Mouse (Mus musculus) CH12.LX (cell line): Measurements from ENCODE around the gene Mmgt1. TPM values are rescaled to one million over a fixed set of nuclear protein-coding genes. Genes with fewer than 3 reads are reported as not detected.

Experiments used
- DNase-seq: peaks from one replicate; pipeline ENCODE4 v3.0.0-alpha.2; 2013; ENCODE audit errors: extremely low read depth
- H3K27ac ChIP-seq: 2 replicates; pipeline ENCODE4 v1.5.1; 2012; ENCODE audit warnings: low read depth, mild to moderate bottlenecking, control low read depth, moderate library complexity; ENCODE audit not compliant: insufficient read depth
- H3K27me3 ChIP-seq: replicated peaks from 2 replicates; pipeline ENCODE3; 2012; ENCODE audit warnings: inconsistent platforms
- H3K36me3 ChIP-seq, 2 experiments: replicated peaks in 1 of 2; 2 replicates each; pipeline versions ENCODE3 to v1.6.1; 2012; ENCODE audit warnings: inconsistent platforms in 1 of 2, low read length in 1 of 2, mild to moderate bottlenecking in 1 of 2, mixed read lengths in 1 of 2, moderate library complexity in 1 of 2; ENCODE audit not compliant: control insufficient read depth in 1 of 2, insufficient read depth in 1 of 2
- H3K4me1 ChIP-seq, 2 experiments: 2 replicates each; pipeline ENCODE4 v1.6.1; 2012; ENCODE audit warnings: inconsistent platforms in 1 of 2, moderate library complexity in 1 of 2; ENCODE audit not compliant: insufficient read depth in 2 of 2, control insufficient read depth in 1 of 2
- H3K4me2 ChIP-seq: 2 replicates; pipeline ENCODE4 v1.6.1; 2012; ENCODE audit warnings: low read depth, mild to moderate bottlenecking, control low read depth; ENCODE audit not compliant: poor library complexity, insufficient read depth, severe bottlenecking
- H3K4me3 ChIP-seq, 3 experiments: fragments of 150-350 bp in 1 of 3; sonication (generic) in 1 of 3; replicated peaks in 1 of 3; 2 replicates each; pipeline versions ENCODE3 to v1.5.1; 2011 to 2012; ENCODE audit warnings: low read depth in 2 of 3, low read length in 2 of 3, mild to moderate bottlenecking in 2 of 3, moderate library complexity in 2 of 3, control low read depth in 1 of 3, improper control_type of control experiment in 1 of 3, inconsistent platforms in 1 of 3, mixed read lengths in 1 of 3; ENCODE audit not compliant: poor library complexity in 1 of 3
- H3K79me2 ChIP-seq: replicated peaks from 2 replicates; pipeline ENCODE4 v1.6.1; 2012; ENCODE audit warnings: mild to moderate bottlenecking, moderate library complexity; ENCODE audit not compliant: control insufficient read depth, poor library complexity, insufficient read depth, severe bottlenecking; ENCODE audit errors: extremely low read depth
- H3K9ac ChIP-seq: 2 replicates; pipeline ENCODE4 v1.6.1; 2012; ENCODE audit warnings: low read depth, mild to moderate bottlenecking, control low read depth, moderate library complexity; ENCODE audit not compliant: insufficient read depth
- H3K9me3 ChIP-seq: replicated peaks from 2 replicates; pipeline ENCODE3; 2012; ENCODE audit warnings: low read length, inconsistent platforms, mixed read lengths
- CHD2 ChIP-seq: IDR thresholded peaks from 2 replicates; pipeline ENCODE4 v1.6.1; 2011; ENCODE audit warnings: low read length, improper control_type of control experiment
- E2F4 ChIP-seq: IDR thresholded peaks from 2 replicates; pipeline ENCODE4 v1.6.1; 2011; ENCODE audit warnings: low read depth, low read length, improper control_type of control experiment; ENCODE audit not compliant: insufficient replicate concordance
- ELF1 ChIP-seq: IDR thresholded peaks from 2 replicates; pipeline ENCODE4 v1.6.1; 2014; ENCODE audit warnings: low read depth, mild to moderate bottlenecking, inconsistent platforms, low read length, improper control_type of control experiment
- ETS1 ChIP-seq: conservative IDR thresholded peaks from 2 replicates; pipeline ENCODE4 v1.6.1; 2012; ENCODE audit warnings: low read depth, mild to moderate bottlenecking, inconsistent platforms, low read length, improper control_type of control experiment, moderate library complexity
- GABPA ChIP-seq: IDR thresholded peaks from 2 replicates; pipeline ENCODE4 v1.6.1; 2012; ENCODE audit warnings: low read depth, low read length, improper control_type of control experiment, inconsistent platforms; ENCODE audit not compliant: insufficient replicate concordance
- HCFC1 ChIP-seq: IDR thresholded peaks from 2 replicates; pipeline ENCODE4 v1.6.1; 2012; ENCODE audit warnings: low read depth, mild to moderate bottlenecking, inconsistent platforms, low read length, improper control_type of control experiment
- KAT2A ChIP-seq: IDR thresholded peaks from 2 replicates; pipeline ENCODE4 v1.6.1; 2012; ENCODE audit warnings: low read length, improper control_type of control experiment, inconsistent platforms; ENCODE audit not compliant: insufficient replicate concordance
- MAZ ChIP-seq: IDR thresholded peaks from 2 replicates; pipeline ENCODE4 v1.6.1; 2012; ENCODE audit warnings: low read depth, mild to moderate bottlenecking, inconsistent platforms, low read length, improper control_type of control experiment, moderate library complexity
- MEF2A ChIP-seq: IDR thresholded peaks from 2 replicates; pipeline ENCODE4 v1.6.1; 2014; ENCODE audit warnings: low read depth, mild to moderate bottlenecking, inconsistent platforms, low read length, improper control_type of control experiment, borderline replicate concordance
- NELFE ChIP-seq: IDR thresholded peaks from 2 replicates; pipeline ENCODE4 v1.6.1; 2011; ENCODE audit warnings: low read depth, low read length, improper control_type of control experiment
- NRF1 ChIP-seq: IDR thresholded peaks from 2 replicates; pipeline ENCODE4 v1.6.1; 2014; ENCODE audit warnings: low read depth, mild to moderate bottlenecking, inconsistent platforms, low read length, improper control_type of control experiment, moderate library complexity
- PAX5 ChIP-seq: IDR thresholded peaks from 2 replicates; pipeline ENCODE4 v1.6.1; 2012; ENCODE audit warnings: low read length, inconsistent platforms, mixed read lengths
- POLR2A ChIP-seq: IDR thresholded peaks from 2 replicates; pipeline ENCODE4 v1.6.1; 2011; ENCODE audit warnings: low read depth, mild to moderate bottlenecking, improper control_type of control experiment, low read length
- RAD21 ChIP-seq: IDR thresholded peaks from 2 replicates; pipeline ENCODE4 v1.6.1; 2011; ENCODE audit warnings: low read depth, mild to moderate bottlenecking, low read length, improper control_type of control experiment, moderate library complexity
- SIN3A ChIP-seq: IDR thresholded peaks from 2 replicates; pipeline ENCODE4 v1.6.1; 2012; ENCODE audit warnings: low read length, improper control_type of control experiment, inconsistent platforms
- TBP ChIP-seq: conservative IDR thresholded peaks from 2 replicates; pipeline ENCODE4 v1.6.1; 2011; ENCODE audit warnings: low read depth, low read length, improper control_type of control experiment
- TCF12 ChIP-seq: IDR thresholded peaks from 2 replicates; pipeline ENCODE4 v1.6.1; 2014; ENCODE audit warnings: low read depth, mild to moderate bottlenecking, inconsistent platforms, low read length, improper control_type of control experiment
- USF1 ChIP-seq: IDR thresholded peaks from 2 replicates; pipeline ENCODE4 v1.6.1; 2014; ENCODE audit warnings: low read depth, mild to moderate bottlenecking, inconsistent platforms, low read length, improper control_type of control experiment
- ZMIZ1 ChIP-seq: IDR thresholded peaks from 2 replicates; pipeline ENCODE4 v1.6.1; 2012; ENCODE audit warnings: low read depth, mild to moderate bottlenecking, inconsistent platforms, low read length, improper control_type of control experiment
- ZNF384 ChIP-seq: IDR thresholded peaks from 2 replicates; pipeline ENCODE4 v1.6.1; 2012; ENCODE audit warnings: low read depth, low read length, improper control_type of control experiment, inconsistent platforms
- dilution Hi-C: fragments of 300-500 bp; cut with MboI; formaldehyde crosslinking; loops from 2 replicates; pipeline ENCODE4 v1.14.3; 2020; ENCODE audit warnings: low sequenced_read_pairs; ENCODE audit not compliant: extremely low pct_unique_long_range_greater_than_20kb, extremely low pct_ligation_motif_present
- in situ Hi-C: fragments of 300-500 bp; cut with MboI; formaldehyde crosslinking; loops from 3 replicates; pipeline ENCODE4 v1.14.3; 2019; ENCODE audit warnings: low sequenced_read_pairs, low pct_ligation_motif_present, low pct_unique_long_range_greater_than_20kb, mixed read lengths
- polyA plus RNA-seq: library from polyadenylated mRNA; unstranded; fragments of >175 nt; gene quantifications from 2 replicates; pipeline ENCODE4 v1.2.1, GENCODE M21; 2012; ENCODE audit warnings: low read depth; ENCODE audit not compliant: insufficient read length
- total RNA-seq, 2 experiments: library from RNA; depleted of rRNA; stranded (reverse); fragments of 300-350 nt in 1 of 2; fragments of >200 nt in 1 of 2; gene quantifications; 2 replicates each; pipeline ENCODE4 v1.2.3; 2012 to 2014

The Mmgt1 gene
- total RNA-seq (2012; rRNA removed), result 15.8 and 19.3 TPM in 2 replicates
- total RNA-seq (2014; rRNA removed), result 37.8 and 40.7 TPM in 2 replicates
- 16.5 and 17.0 TPM in 2 replicates for polyA plus RNA-seq

DNA sequence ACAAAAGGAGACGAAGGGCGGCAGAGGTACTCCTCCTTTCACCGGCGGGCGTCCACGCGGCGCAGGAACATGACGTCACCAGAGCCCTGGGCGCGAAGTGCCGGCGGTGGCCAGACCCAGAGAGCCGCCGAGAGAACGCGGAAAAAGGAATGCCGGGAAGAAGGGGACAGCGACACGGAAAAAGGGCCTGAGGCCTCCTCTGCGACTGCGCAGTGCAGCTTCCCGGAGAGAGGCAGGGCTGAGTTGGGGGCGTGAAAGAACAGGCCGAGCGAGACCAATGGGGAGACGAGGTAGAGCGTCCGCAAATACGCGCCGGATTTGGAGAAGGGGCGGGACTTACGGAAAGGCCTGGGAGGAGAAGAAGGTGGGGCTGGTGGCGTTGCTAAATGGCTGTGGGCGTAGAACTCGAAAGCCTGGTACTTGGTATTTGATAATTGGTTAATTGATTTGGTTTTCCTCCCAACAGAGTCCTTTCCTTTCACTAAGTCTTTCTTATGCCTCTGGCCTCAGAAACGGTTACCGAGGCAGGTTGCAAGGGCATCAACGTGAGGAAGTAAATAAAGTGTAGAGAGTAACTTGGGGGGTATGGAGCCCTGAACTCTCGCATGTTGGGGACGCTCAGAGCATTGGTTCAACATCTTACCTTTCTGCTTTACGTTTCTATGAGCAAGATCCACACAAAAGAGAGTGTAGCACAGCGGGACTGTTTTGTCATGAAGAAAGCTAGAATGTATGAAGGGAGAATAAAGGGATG, at the start of gene Mmgt1:
Gene Mmgt1 (minus strand): TSS at position 183 of the 754 bp plus-strand sequence.
- H3K36me3 ChIP-seq, result peaks cover 0 to 14% of the 10 kb centered on the region in 2 experiments
- no peak within 1 kb of the TSS for H3K27ac ChIP-seq
- peak within 1 kb of the TSS; percentile 77 for H3K4me3 ChIP-seq
- H3K9me3 ChIP-seq, result no peaks in the 10 kb centered on the region
- peak; percentile 92 for DNase-seq
- no peaks in the 10 kb centered on the region for H3K27me3 ChIP-seq
- dilution Hi-C loops, result no loop called here
- peak within 1 kb of the TSS; percentile 87 for H3K9ac ChIP-seq
- H3K79me2 ChIP-seq, result peaks cover 10% of the 10 kb centered on the region
- peaks cover 3 to 7% of the 10 kb centered on the region in 2 experiments; a peak in 3 of 4 replicates for H3K4me1 ChIP-seq
- in situ Hi-C loops, result no loop called here
- TF ChIP-seq E2F4, result 0 out of 2 replicates have a peak, but pooled peaks have one; percentile 29
- TF ChIP-seq KAT2A, result peak; percentile 65; the same call in 1 of the 2 replicates
- peak; percentile 49; the same call in 1 of the 2 replicates for TF ChIP-seq TCF12
- 0 out of 2 replicates have a peak, but pooled peaks have one; percentile 23 for TF ChIP-seq NELFE
- TF ChIP-seq CHD2, result 0 out of 2 replicates have a peak, but pooled peaks have one; percentile 42
- no peak for TF ChIP-seq USF1
- TF ChIP-seq PAX5, result no peak
- peak; percentile 95 for TF ChIP-seq ELF1
- TF ChIP-seq HCFC1, result peak; percentile 90
- no peak for TF ChIP-seq RAD21
- TF ChIP-seq ETS1, result no peak
- TF ChIP-seq NRF1, result peak; percentile 94
- peak; percentile 15; the same call in 1 of the 2 replicates for TF ChIP-seq ZMIZ1
- peak; percentile 84 for TF ChIP-seq SIN3A
- 0 out of 2 replicates have a peak, but pooled peaks have one; percentile 28 for TF ChIP-seq TBP
- peak; percentile 48; the same call in 1 of the 2 replicates for TF ChIP-seq MEF2A
- no peak for TF ChIP-seq ZNF384
- peak; percentile 54; the same call in 1 of the 2 replicates for TF ChIP-seq POLR2A
- TF ChIP-seq GABPA, result no peak; the same call in 1 of the 2 replicates
- no peak for TF ChIP-seq MAZ
- TF ChIP-seq, all 38 proteins: peak for 13
- peak within 1 kb of the TSS; percentile 74 for H3K4me2 ChIP-seq
